Mouse (Mus musculus): ENCODE results near the gene Cybc1. TPM values are rescaled to one million over a fixed set of nuclear protein-coding genes. Genes with fewer than 3 reads are reported as not detected.

Cybc1 gene
- polyA plus RNA-seq (2015; fragmentation: Nextera tagmentation; extraction: Ambion mirVana): 36.9 and 37.4 TPM in 2 replicates

- Histone ChIP-seq H3K27ac (replicated peaks) (peak within 1 kb of the TSS; percentile 80), H3K9me3 (no peaks in the 10 kb centered on the region), H3K4me3 (peak within 1 kb of the TSS; percentile 81), H3K36me3 (peaks cover 19% of the 10 kb centered on the region), H3K27me3 (no peaks in the 10 kb centered on the region), H3K4me2 (peak within 1 kb of the TSS; percentile 84), H3K9ac (peak within 1 kb of the TSS; percentile 70), H3K4me1 (replicated peaks) (peaks cover 24% of the 10 kb centered on the region)
- ATAC-seq (ENCODE audit: low FRiP score, low read depth): peak; percentile 91
- 0% methylated on average over 23 of the region's 23 CpGs for WGBS
These were observed at the start of gene Cybc1 for GRCm38 (mm10) chr11:121229018-121229439. Cybc1 (minus strand) TSS chr11:121229322.

GRCm38 (mm10) chr11:121278011-121278410 is 48.9 kb upstream of the Cybc1 start:
- 97% methylated on average over 3 of the region's 3 CpGs for WGBS

GRCm38 (mm10) chr11:121277516-121277915 is 48.4 kb upstream of the Cybc1 start:
- Histone ChIP-seq H3K9me3 (no peaks in the 10 kb centered on the region), H3K4me3 (no peak overlapping the region), H3K27me3 (no peaks in the 10 kb centered on the region), H3K4me2 (no peak overlapping the region), H3K36me3 (no peaks in the 10 kb centered on the region), H3K27ac (replicated peaks) (no peak overlapping the region), H3K4me1 (replicated peaks) (0 out of 2 replicates have a peak, but pooled peaks cover 7% of the 10 kb centered on the region), H3K9ac (no peak overlapping the region)
- ATAC-seq (ENCODE audit: low FRiP score, low read depth): no peak
- 94% methylated on average over 8 of the region's 8 CpGs for WGBS

More at GRCm38 (mm10) chr11:121278011-121278410, 48.9 kb upstream of the Cybc1 start:
- H3K36me3 ChIP-seq: no peaks in the 10 kb centered on the region
- no peaks in the 10 kb centered on the region for H3K9me3 ChIP-seq
- H3K9ac ChIP-seq: no peak overlapping the region
- no peaks in the 10 kb centered on the region for H3K27me3 ChIP-seq
- no peak overlapping the region for H3K4me2 ChIP-seq
- H3K4me1 ChIP-seq (replicated peaks): peaks cover 7% of the 10 kb centered on the region; the same call in 1 of the 2 replicates
- no peak for ATAC-seq (ENCODE audit: low FRiP score, low read depth)
- H3K27ac ChIP-seq (replicated peaks): no peak overlapping the region
- no peak overlapping the region for H3K4me3 ChIP-seq

GRCm38 (mm10) chr11:121261074-121261473 is 32.0 kb upstream of the Cybc1 start:
- Histone ChIP-seq H3K4me3 (peak overlapping the region; percentile 100), H3K27ac (replicated peaks) (peak overlapping the region; percentile 97; the same call in 1 of the 2 replicates), H3K9me3 (no peaks in the 10 kb centered on the region), H3K4me2 (peak overlapping the region; percentile 83), H3K27me3 (no peaks in the 10 kb centered on the region), H3K4me1 (replicated peaks) (peaks cover 31% of the 10 kb centered on the region), H3K9ac (peak overlapping the region; percentile 99), H3K36me3 (peaks cover 16% of the 10 kb centered on the region)
- no peak for ATAC-seq (ENCODE audit: low FRiP score, low read depth)
- 55% methylated on average over 2 of the region's 2 CpGs for WGBS

GRCm38 (mm10) chr11:121260211-121260906 is 31.2 kb upstream of the Cybc1 start:
- ATAC-seq (ENCODE audit: low FRiP score, low read depth): peak; percentile 32
- Histone ChIP-seq H3K36me3 (peaks cover 23% of the 10 kb centered on the region), H3K27ac (replicated peaks) (peak overlapping the region; percentile 97), H3K4me2 (peak overlapping the region; percentile 83), H3K9me3 (no peaks in the 10 kb centered on the region), H3K4me3 (peak overlapping the region; percentile 100), H3K27me3 (no peaks in the 10 kb centered on the region), H3K9ac (peak overlapping the region; percentile 99), H3K4me1 (replicated peaks) (peaks cover 31% of the 10 kb centered on the region)
- under 1% methylated on average over 58 of the region's 60 CpGs for WGBS

GRCm38 (mm10) chr11:121259160-121260100 is 30.3 kb upstream of the Cybc1 start, which contains the start of gene Foxk2:
Foxk2 (plus strand) TSS chr11:121259990.
- Histone ChIP-seq H3K27me3 (no peaks in the 10 kb centered on the region), H3K4me1 (replicated peaks) (peaks cover 31% of the 10 kb centered on the region), H3K4me3 (peak within 1 kb of the TSS; percentile 100), H3K27ac (replicated peaks) (peak within 1 kb of the TSS; percentile 97), H3K9ac (peak within 1 kb of the TSS; percentile 99), H3K36me3 (peaks cover 24% of the 10 kb centered on the region), H3K4me2 (peak within 1 kb of the TSS; percentile 83), H3K9me3 (no peaks in the 10 kb centered on the region)
- whole genome bisulfite sequencing: under 1% methylated on average over 90 of the region's 91 CpGs
- ATAC-seq (ENCODE audit: low FRiP score, low read depth): peak; percentile 97

GRCm38 (mm10) chr11:121250196-121250595 is 21.1 kb upstream of the Cybc1 start:
- no peak overlapping the region for H3K9ac ChIP-seq
- no peaks in the 10 kb centered on the region for H3K27me3 ChIP-seq
- no peak overlapping the region for H3K4me2 ChIP-seq
- no peaks in the 10 kb centered on the region for H3K9me3 ChIP-seq
- H3K36me3 ChIP-seq: peaks cover 90% of the 10 kb centered on the region
- H3K4me3 ChIP-seq: no peak overlapping the region
- no peaks in the 10 kb centered on the region for H3K4me1 ChIP-seq (replicated peaks)
- H3K27ac ChIP-seq (replicated peaks): no peak overlapping the region
- WGBS: 92% methylated on average over 8 of the region's 8 CpGs
- no peak for ATAC-seq (ENCODE audit: low FRiP score, low read depth)

- Histone ChIP-seq H3K9me3 (no peaks in the 10 kb centered on the region), H3K4me3 (no peak overlapping the region), H3K36me3 (peaks cover 46% of the 10 kb centered on the region), H3K9ac (no peak overlapping the region), H3K4me1 (replicated peaks) (peaks cover 46% of the 10 kb centered on the region), H3K27me3 (no peaks in the 10 kb centered on the region), H3K27ac (replicated peaks) (no peak overlapping the region), H3K4me2 (0 out of 2 replicates have a peak overlapping the region, but pooled peaks have one; percentile 65)
- 97% methylated on average over 2 of the region's 2 CpGs for WGBS
- ATAC-seq (ENCODE audit: low FRiP score, low read depth): no peak
These were observed 10.5 kb upstream of the Cybc1 start for GRCm38 (mm10) chr11:121239669-121240068.

- Histone ChIP-seq H3K4me3 (peak overlapping the region; percentile 81), H3K36me3 (peaks cover 27% of the 10 kb centered on the region; the same call in 1 of the 2 replicates), H3K27me3 (no peaks in the 10 kb centered on the region), H3K4me2 (peak overlapping the region; percentile 65), H3K9me3 (no peaks in the 10 kb centered on the region), H3K9ac (peak overlapping the region; percentile 81), H3K27ac (replicated peaks) (peak overlapping the region; percentile 100), H3K4me1 (replicated peaks) (peaks cover 46% of the 10 kb centered on the region)
- no peak for ATAC-seq (ENCODE audit: low FRiP score, low read depth)
- WGBS: 3% methylated on average over 28 of the region's 28 CpGs
These were observed 8.4 kb upstream of the Cybc1 start for GRCm38 (mm10) chr11:121237345-121238128.

GRCm38 (mm10) chr11:121236564-121237344 is 7.6 kb upstream of the Cybc1 start, which contains the start of gene Narf:
Narf (plus strand) TSS chr11:121237253.
- peak; percentile 99 for ATAC-seq (ENCODE audit: low FRiP score, low read depth)
- Histone ChIP-seq H3K4me2 (peak within 1 kb of the TSS; percentile 65), H3K9ac (peak within 1 kb of the TSS; percentile 81), H3K4me1 (replicated peaks) (peaks cover 42% of the 10 kb centered on the region), H3K9me3 (no peaks in the 10 kb centered on the region), H3K27ac (replicated peaks) (peak within 1 kb of the TSS; percentile 100), H3K27me3 (no peaks in the 10 kb centered on the region), H3K36me3 (peaks cover 19% of the 10 kb centered on the region; the same call in 1 of the 2 replicates), H3K4me3 (peak within 1 kb of the TSS; percentile 81)
- under 1% methylated on average over 50 of the region's 50 CpGs for WGBS
